Mouse (Mus musculus): ENCODE measurements around the gene Car5b. TPM values are rescaled to one million over a fixed set of nuclear protein-coding genes. Genes with fewer than 3 reads are reported as not detected.

Car5b gene
- 0.08 and 0.11 TPM in 2 replicates for polyA plus RNA-seq (2012; ENCODE audit: low replicate concordance)

GRCm38 (mm10) chrX:164027607-164028289 lies at the start of gene Car5b:
Car5b (minus strand) TSS chrX:164027997.

GRCm38 (mm10) chrX:164076040-164076775 lies 48.4 kb upstream of the Car5b start, which contains the start of gene Siah1b:
Siah1b (minus strand) TSS chrX:164076493.

GRCm38 (mm10) chrX:163958467-163958875 lies 69.3 kb downstream of the Car5b start, which contains the start of gene Zrsr2:
Zrsr2 (minus strand) TSS chrX:163958661.

Other genes with a start within 250 kb of the Car5b start
- 20.4 and 32.9 TPM in 2 replicates for gene Ap1s2, start 119.0 kb downstream of the Car5b start, polyA plus RNA-seq (2012; ENCODE audit: low replicate concordance)
- gene Zrsr2, start 69.3 kb downstream of the Car5b start, polyA plus RNA-seq (2012; ENCODE audit: low replicate concordance), result 25.4 and 30.3 TPM in 2 replicates
- 3.5 and 3.9 TPM in 2 replicates for gene Siah1b, start 48.5 kb upstream of the Car5b start, polyA plus RNA-seq (2012; ENCODE audit: low replicate concordance)
- gene Cltrn, start 60.8 kb upstream of the Car5b start, polyA plus RNA-seq (2012; ENCODE audit: low replicate concordance), result not detected in 2 replicates
- gene Ace2, start 111.3 kb upstream of the Car5b start, polyA plus RNA-seq (2012; ENCODE audit: low replicate concordance), result not detected in 2 replicates
- gene Bmx, start 230.2 kb upstream of the Car5b start, polyA plus RNA-seq (2012; ENCODE audit: low replicate concordance), result 0.09 and 0.28 TPM in 2 replicates
- 0.25 and 5.9 TPM in 2 replicates for gene Pir, start 241.4 kb upstream of the Car5b start, polyA plus RNA-seq (2012; ENCODE audit: low replicate concordance)